Mouse (Mus musculus): ENCODE measurements around the gene Zfp536.
A peak's percentile ranks its signal among the peaks of the same experiment; 100 is the strongest.

Zfp536 gene

GRCm38 (mm10) chr7:37600318-37600717, 173.1 kb downstream of the Zfp536 start:
- no peak for DNase-seq

- DNase-seq = no peak
These were observed 179.0 kb downstream of the Zfp536 start for GRCm38 (mm10) chr7:37594211-37595030.

- DNase-seq = no peak
These were observed 179.9 kb downstream of the Zfp536 start for GRCm38 (mm10) chr7:37593566-37593965.

GRCm38 (mm10) chr7:37586694-37587093, 186.7 kb downstream of the Zfp536 start:
- no peak for DNase-seq

- DNase-seq = no peak
These were observed 192.2 kb downstream of the Zfp536 start for GRCm38 (mm10) chr7:37581262-37581661.

GRCm38 (mm10) chr7:37580554-37580953, 192.9 kb downstream of the Zfp536 start:
- no peak for DNase-seq

- DNase-seq = no peak
These were observed 201.4 kb downstream of the Zfp536 start for GRCm38 (mm10) chr7:37572021-37572420.

- DNase-seq = no peak
These were observed 204.5 kb downstream of the Zfp536 start for GRCm38 (mm10) chr7:37568811-37569500.

GRCm38 (mm10) chr7:37568041-37568440, 205.4 kb downstream of the Zfp536 start:
- no peak for DNase-seq

GRCm38 (mm10) chr7:37566019-37566418, 207.4 kb downstream of the Zfp536 start:
- no peak for DNase-seq

GRCm38 (mm10) chr7:37565371-37565770, 208.1 kb downstream of the Zfp536 start:
- DNase-seq = no peak

GRCm38 (mm10) chr7:37564644-37565043, 208.8 kb downstream of the Zfp536 start:
- DNase-seq = no peak

- DNase-seq = no peak
These were observed 209.5 kb downstream of the Zfp536 start for GRCm38 (mm10) chr7:37563831-37564400.

- peak; percentile 12 for DNase-seq
These were observed 210.3 kb downstream of the Zfp536 start for GRCm38 (mm10) chr7:37563171-37563574.

- no peak for DNase-seq
These were observed 210.9 kb downstream of the Zfp536 start for GRCm38 (mm10) chr7:37562505-37562904.

- no peak for DNase-seq
These were observed 212.9 kb downstream of the Zfp536 start for GRCm38 (mm10) chr7:37560581-37560980.

GRCm38 (mm10) chr7:37559851-37560250, 213.6 kb downstream of the Zfp536 start:
- no peak for DNase-seq

GRCm38 (mm10) chr7:37559341-37559740, 214.1 kb downstream of the Zfp536 start:
- DNase-seq = no peak

- no peak for DNase-seq
These were observed 216.6 kb downstream of the Zfp536 start for GRCm38 (mm10) chr7:37556811-37557210.

GRCm38 (mm10) chr7:37554405-37554804, 219.0 kb downstream of the Zfp536 start:
- no peak for DNase-seq

- no peak for DNase-seq
These were observed 219.8 kb downstream of the Zfp536 start for GRCm38 (mm10) chr7:37553646-37554045.

GRCm38 (mm10) chr7:37552384-37552783, 221.1 kb downstream of the Zfp536 start:
- no peak for DNase-seq

- DNase-seq = no peak
These were observed 224.6 kb downstream of the Zfp536 start for GRCm38 (mm10) chr7:37548805-37549204.

GRCm38 (mm10) chr7:37544011-37544410, 229.4 kb downstream of the Zfp536 start:
- DNase-seq = no peak
